In the genomic region with DNA sequence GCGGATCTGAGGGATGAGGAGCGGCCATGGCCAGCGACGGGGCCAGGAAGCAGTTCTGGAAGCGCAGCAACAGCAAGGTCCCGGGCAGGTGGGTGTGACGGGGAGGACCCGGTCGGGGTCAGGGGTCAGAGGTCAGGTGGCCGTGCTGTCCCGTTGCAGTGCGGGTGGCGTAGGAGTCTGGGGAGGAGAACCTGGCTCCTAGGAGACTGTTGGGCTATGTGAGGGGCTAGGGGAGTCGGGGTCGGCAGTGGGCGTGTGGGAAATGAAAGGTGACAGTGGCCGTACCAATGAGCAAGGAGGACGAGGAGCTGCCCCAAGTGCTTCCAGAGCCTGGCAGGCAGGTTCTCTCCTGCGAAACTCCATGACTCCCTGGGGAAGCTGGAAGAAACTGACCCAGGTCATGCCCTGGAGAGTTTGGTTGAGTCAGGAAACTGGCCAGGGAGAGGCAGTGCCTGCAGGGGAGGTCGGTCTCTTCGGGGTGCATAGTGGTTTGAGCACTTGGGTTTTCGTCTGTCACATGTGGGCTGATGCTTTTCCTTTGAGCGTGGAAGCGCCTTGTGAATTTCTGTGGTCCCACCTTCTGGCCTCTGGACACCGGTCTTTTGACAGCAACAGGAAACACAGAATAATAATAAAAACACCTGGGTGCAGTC, we compare ENCODE assay signal across 8 mouse cellular contexts. TPM values are rescaled to one million over a fixed set of nuclear protein-coding genes. Genes with fewer than 3 reads are reported as not detected.
DNase-seq lines count a peak whose midpoint lies in the region; ATAC-seq lines count a peak whose summit lies in the region.

No protein-coding gene starts in this region.

- H3K4me1 ChIP-seq in kidney, embryonic 14.5 days (ENCODE audit: control insufficient read depth, insufficient read depth, low read length) = peaks cover 16% of the 10 kb centered on the region; the same call in 1 of the 2 replicates
- peaks cover 47% of the 10 kb centered on the region for H3K4me1 ChIP-seq in hindbrain, embryonic 13.5 days (replicated peaks)
- peaks cover 29% of the 10 kb centered on the region for H3K4me1 ChIP-seq in midbrain, embryonic 13.5 days (replicated peaks)

- peak; percentile 73 for ATAC-seq in kidney, embryonic 14.5 days (ENCODE audit: low FRiP score, low TSS enrichment)
- ATAC-seq in activated CD4-positive, CD25-positive, alpha-beta regulatory T cell, adult 4 months = peak; percentile 12
- peak; percentile 55 for ATAC-seq in hindbrain, embryonic 13.5 days (ENCODE audit: low FRiP score)
- ATAC-seq in midbrain, embryonic 13.5 days = peak; percentile 72

- peak overlapping the region; percentile 88 for H3K27ac ChIP-seq in kidney, embryonic 14.5 days (ENCODE audit: low read depth, low read length)
- H3K27ac ChIP-seq in hindbrain, embryonic 13.5 days = peak overlapping the region; percentile 94
- H3K27ac ChIP-seq in midbrain, embryonic 13.5 days = peak overlapping the region; percentile 89

- no peaks in the 10 kb centered on the region; the same call in 1 of the 2 replicates for H3K36me3 ChIP-seq in kidney, embryonic 14.5 days (ENCODE audit: control insufficient read depth, insufficient read depth, low read length)
- H3K36me3 ChIP-seq in hindbrain, embryonic 13.5 days = no peaks in the 10 kb centered on the region
- no peaks in the 10 kb centered on the region for H3K36me3 ChIP-seq in midbrain, embryonic 13.5 days

- peak overlapping the region; percentile 75 for H3K4me3 ChIP-seq in kidney, embryonic 14.5 days (ENCODE audit: low read length)
- peak overlapping the region; percentile 94 for H3K4me3 ChIP-seq in hindbrain, embryonic 13.5 days
- H3K4me3 ChIP-seq in midbrain, embryonic 13.5 days (replicated peaks) = peak overlapping the region; percentile 87

- peak overlapping the region; percentile 90 for H3K4me2 ChIP-seq in kidney, embryonic 14.5 days (replicated peaks; ENCODE audit: low read depth, low read length)
- H3K4me2 ChIP-seq in hindbrain, embryonic 13.5 days = peak overlapping the region; percentile 99
- peak overlapping the region; percentile 98 for H3K4me2 ChIP-seq in midbrain, embryonic 13.5 days (replicated peaks)

- H3K9ac ChIP-seq in kidney, embryonic 14.5 days (ENCODE audit: low read depth, low read length) = peak overlapping the region; percentile 79
- peak overlapping the region; percentile 95 for H3K9ac ChIP-seq in hindbrain, embryonic 13.5 days
- H3K9ac ChIP-seq in midbrain, embryonic 13.5 days (replicated peaks) = peak overlapping the region; percentile 89

- H3K27me3 ChIP-seq in kidney, embryonic 14.5 days (ENCODE audit: control insufficient read depth, insufficient read depth, low read length) = no peaks in the 10 kb centered on the region
- H3K27me3 ChIP-seq in hindbrain, embryonic 13.5 days = no peaks in the 10 kb centered on the region
- H3K27me3 ChIP-seq in midbrain, embryonic 13.5 days = no peaks in the 10 kb centered on the region

- DNase-seq in kidney, postnatal 4 days = no peak
- DNase-seq in adrenal gland, adult 8-10 months = no peak
- no peak for DNase-seq in urinary bladder, adult 2 months (ENCODE audit: low spot score)
- no peak for DNase-seq in natural killer cell, adult 2 months (ENCODE audit: low spot score in 2 of 2)

- H3K9me3 ChIP-seq in kidney, embryonic 14.5 days (ENCODE audit: control insufficient read depth, low read length) = no peaks in the 10 kb centered on the region
- H3K9me3 ChIP-seq in hindbrain, embryonic 13.5 days = no peaks in the 10 kb centered on the region
- no peaks in the 10 kb centered on the region for H3K9me3 ChIP-seq in midbrain, embryonic 13.5 days

- 12% methylated on average over 25 of the region's 25 CpGs for WGBS in kidney, embryonic 14.5 days
- WGBS in hindbrain, embryonic 13.5 days = 15% methylated on average over 25 of the region's 25 CpGs
- WGBS in midbrain, embryonic 13.5 days = 17% methylated on average over 25 of the region's 25 CpGs

RNA-seq across cellular contexts. Expression of a gene that starts 0.4 kb away (rescaled TPM):
- 6.5 and 11.1 TPM in 2 replicates for polyA plus RNA-seq in kidney, embryonic 14.5 days (2014; fragmentation: Nextera tagmentation; extraction: Ambion mirVana)
- polyA plus RNA-seq in activated CD4-positive, CD25-positive, alpha-beta regulatory T cell, adult 4 months (2017; shearing (Covaris generic)) = 10 to 100 TPM; 10.6 to 13.1 TPM
- 12.1 and 13.5 TPM in 2 replicates for polyA plus RNA-seq in hindbrain, embryonic 13.5 days (2015; fragmentation: Nextera tagmentation; extraction: Ambion mirVana)
- 13.4 and 13.6 TPM in 2 replicates for polyA plus RNA-seq in midbrain, embryonic 13.5 days (2015; fragmentation: Nextera tagmentation; extraction: Ambion mirVana)
- 10 to 100 TPM; 36.6 to 49.1 (median 43.4) TPM for total RNA-seq in adrenal gland, adult 8-10 months (2022)
- 19.0 and 21.0 TPM in 2 replicates for polyA plus RNA-seq in urinary bladder, adult 2 months (2012; rRNA removed)

RNA-seq across cellular contexts. Expression of a gene that starts 28.7 kb away (rescaled TPM):
- 5.7 and 14.2 TPM in 2 replicates for polyA plus RNA-seq in kidney, embryonic 14.5 days (2014; fragmentation: Nextera tagmentation; extraction: Ambion mirVana)
- 1 to 10 TPM; 5.1 to 5.7 TPM for polyA plus RNA-seq in activated CD4-positive, CD25-positive, alpha-beta regulatory T cell, adult 4 months (2017; shearing (Covaris generic))
- 24.3 and 24.5 TPM in 2 replicates for polyA plus RNA-seq in hindbrain, embryonic 13.5 days (2015; fragmentation: Nextera tagmentation; extraction: Ambion mirVana)
- 20.6 and 22.3 TPM in 2 replicates for polyA plus RNA-seq in midbrain, embryonic 13.5 days (2015; fragmentation: Nextera tagmentation; extraction: Ambion mirVana)
- 10 to 100 TPM; 33.3 to 53.8 (median 43.4) TPM for total RNA-seq in adrenal gland, adult 8-10 months (2022)
- 10.9 and 12.1 TPM in 2 replicates for polyA plus RNA-seq in urinary bladder, adult 2 months (2012; rRNA removed)

Comparison
In these comparisons a context has a peak if more than half of its experiments do, and no peak if none do; other contexts are left out.
1. ATAC-seq: peak in every context shown above with its lines; median percentile 73 in kidney, embryonic 14.5 days; 72 in midbrain, embryonic 13.5 days; 55 in hindbrain, embryonic 13.5 days; 12 in activated CD4-positive, CD25-positive, alpha-beta regulatory T cell, adult 4 months.